Mouse (Mus musculus): ENCODE measurements around the gene Ccdc13.

- TF ChIP-seq GATA1 (IDR thresholded peaks at IDR 0.05; ENCODE audit: borderline replicate concordance, low read length) (no peak), FLI1 (IDR thresholded peaks at IDR 0.05; ENCODE audit: low read length) (no peak)
Observed at GRCm38 (mm10) chr9:121858153-121858488, 18.9 kb upstream of the Ccdc13 start, which contains the start of gene Higd1a.

Data from megakaryocyte, embryonic 14.5 days (primary cell).